Mouse (Mus musculus) kidney, postnatal 0 days (tissue): ENCODE measurements around the gene Mycbpap. TPM values are rescaled to one million over a fixed set of nuclear protein-coding genes. Genes with fewer than 3 reads are reported as not detected.

Experiments used
- ATAC-seq: fragments of 200-750 bp; cut with Nextera tagmentation; replicated peaks from 2 replicates; pipeline ENCODE4 v1.8.0; 2017; ENCODE audit warnings: low read depth, moderate number of reproducible peaks, moderate TSS enrichment, moderate library complexity; ENCODE audit not compliant: low FRiP score
- DNase-seq: peaks from one replicate; pipeline ENCODE4 v3.0.0-alpha.2; 2016; ENCODE audit warnings: low spot score
- H3K27ac ChIP-seq: fragments of 300-500 bp; sonication (generic); 2 replicates; pipeline ENCODE4 v1.5.1; 2014; ENCODE audit warnings: mild to moderate bottlenecking
- H3K27me3 ChIP-seq: fragments of 300-500 bp; sonication (generic); 2 replicates; pipeline ENCODE4 v1.6.1; 2014; ENCODE audit warnings: low read length, mixed read lengths; ENCODE audit not compliant: insufficient read depth
- H3K36me3 ChIP-seq: fragments of 300-500 bp; sonication (generic); 2 replicates; pipeline ENCODE4 v1.6.1; 2014; ENCODE audit warnings: low read length, mixed read lengths; ENCODE audit not compliant: insufficient read depth
- H3K4me1 ChIP-seq: fragments of 300-500 bp; sonication (generic); replicated peaks from 2 replicates; pipeline ENCODE4 v1.6.1; 2014; ENCODE audit warnings: antibody characterized with exemption, low read length, mixed read lengths; ENCODE audit not compliant: insufficient read depth
- H3K4me2 ChIP-seq: fragments of 300-500 bp; sonication (generic); 2 replicates; pipeline ENCODE4 v1.6.1; 2014; ENCODE audit warnings: mild to moderate bottlenecking, low read length, moderate library complexity, mixed read lengths
- H3K4me3 ChIP-seq: fragments of 300-500 bp; sonication (generic); replicated peaks from 2 replicates; pipeline ENCODE4 v1.5.1; 2014; ENCODE audit warnings: low read depth, low read length
- H3K9ac ChIP-seq: fragments of 300-500 bp; sonication (generic); 2 replicates; pipeline ENCODE4 v1.6.1; 2014; ENCODE audit warnings: low read depth, low read length
- H3K9me3 ChIP-seq: fragments of 300-500 bp; sonication (generic); replicated peaks from 2 replicates; pipeline ENCODE4 v1.6.1; 2016; ENCODE audit warnings: low read length, inconsistent platforms, mixed read lengths
- CTCF ChIP-seq: IDR thresholded peaks from 2 replicates; pipeline ENCODE4 v1.5.1; 2016; ENCODE audit warnings: antibody characterized with exemption, low read depth, mild to moderate bottlenecking, moderate library complexity
- WGBS: fragments of 180-500 bp; shearing (Covaris S2); extraction: QIAGEN DNeasy Blood & Tissue Kit; methylation state at CpG from one replicate; pipeline ENCODE4 v1.1.7; 2014; 5-methylcytosine and 5-hydroxymethylcytosine counted together
- polyA plus RNA-seq: library from polyadenylated mRNA; unstranded; fragments of >200 nt; fragmentation: Nextera tagmentation; extraction: Ambion mirVana; gene quantifications from 2 replicates; pipeline ENCODE4 v1.2.1, GENCODE M21; 2015

The Mycbpap gene
- polyA plus RNA-seq = 3.2 and 3.5 TPM in 2 replicates

- DNase-seq (peak; percentile 80), ATAC-seq (peak; percentile 55)
- H3K4me1 ChIP-seq = peaks cover 22% of the 10 kb centered on the region
- H3K4me2 ChIP-seq = peak within 1 kb of the TSS; percentile 91
- H3K27ac ChIP-seq = peak within 1 kb of the TSS; percentile 76
- H3K9ac ChIP-seq = peak within 1 kb of the TSS; percentile 62
- WGBS = under 1% methylated on average over 42 of the region's 42 CpGs
- H3K27me3 ChIP-seq = no peaks in the 10 kb centered on the region
- H3K9me3 ChIP-seq = no peaks in the 10 kb centered on the region
- peak; percentile 27; the same call in 1 of the 2 replicates for TF ChIP-seq CTCF
- H3K4me3 ChIP-seq = peak within 1 kb of the TSS; percentile 45
- no peaks in the 10 kb centered on the region for H3K36me3 ChIP-seq
Observed at GRCm38 (mm10) chr11:94521219-94521843, at the start of gene Mycbpap. Gene Mycbpap, minus strand, starts transcription at chr11:94521742.

GRCm38 (mm10) chr11:94570612-94571011 is 49.1 kb upstream of the Mycbpap start:
- no peak overlapping the region for H3K4me3 ChIP-seq
- no peaks in the 10 kb centered on the region for H3K36me3 ChIP-seq
- H3K27me3 ChIP-seq = no peaks in the 10 kb centered on the region
- ATAC-seq (no peak), DNase-seq (peak; percentile 56)
- no peak overlapping the region for H3K4me2 ChIP-seq
- H3K4me1 ChIP-seq = no peaks in the 10 kb centered on the region
- no peak overlapping the region for H3K9ac ChIP-seq
- H3K27ac ChIP-seq = peak overlapping the region; percentile 82
- 46% methylated on average over 9 of the region's 9 CpGs for WGBS
- H3K9me3 ChIP-seq = no peaks in the 10 kb centered on the region
- TF ChIP-seq CTCF = no peak

GRCm38 (mm10) chr11:94567326-94567725 is 45.8 kb upstream of the Mycbpap start:
- no peak overlapping the region for H3K27ac ChIP-seq
- DNase-seq (no peak), ATAC-seq (no peak)
- peaks cover 13% of the 10 kb centered on the region; the same call in 1 of the 2 replicates for H3K4me1 ChIP-seq
- H3K4me3 ChIP-seq = no peak overlapping the region
- 89% methylated on average over 7 of the region's 7 CpGs for WGBS
- no peaks in the 10 kb centered on the region for H3K9me3 ChIP-seq
- H3K9ac ChIP-seq = no peak overlapping the region
- TF ChIP-seq CTCF = no peak
- no peaks in the 10 kb centered on the region for H3K36me3 ChIP-seq
- H3K27me3 ChIP-seq = no peaks in the 10 kb centered on the region
- no peak overlapping the region for H3K4me2 ChIP-seq

GRCm38 (mm10) chr11:94566534-94566933 is 45.0 kb upstream of the Mycbpap start:
- no peak overlapping the region for H3K4me3 ChIP-seq
- H3K9me3 ChIP-seq = no peaks in the 10 kb centered on the region
- DNase-seq (no peak), ATAC-seq (no peak)
- H3K9ac ChIP-seq = no peak overlapping the region
- no peak overlapping the region for H3K4me2 ChIP-seq
- no peak overlapping the region for H3K27ac ChIP-seq
- no peak for TF ChIP-seq CTCF
- H3K4me1 ChIP-seq = peaks cover 13% of the 10 kb centered on the region; the same call in 1 of the 2 replicates
- no peaks in the 10 kb centered on the region for H3K36me3 ChIP-seq
- WGBS = 60% methylated on average over 6 of the region's 6 CpGs
- no peaks in the 10 kb centered on the region for H3K27me3 ChIP-seq

- Histone ChIP-seq H3K4me3 (no peak overlapping the region), H3K27me3 (no peaks in the 10 kb centered on the region), H3K4me1 (peaks cover 13% of the 10 kb centered on the region; the same call in 1 of the 2 replicates), H3K4me2 (peak overlapping the region; percentile 40), H3K36me3 (no peaks in the 10 kb centered on the region), H3K9ac (no peak overlapping the region), H3K27ac (no peak overlapping the region), H3K9me3 (no peaks in the 10 kb centered on the region)
- peak; percentile 40 for TF ChIP-seq CTCF
- ATAC-seq = no peak
- no peak for DNase-seq
- WGBS = 40% methylated on average over 16 of the region's 16 CpGs
Observed at GRCm38 (mm10) chr11:94565151-94565479, 43.6 kb upstream of the Mycbpap start.

- Histone ChIP-seq H3K27me3 (no peaks in the 10 kb centered on the region), H3K4me2 (peak within 1 kb of the TSS; percentile 40), H3K4me1 (peaks cover 13% of the 10 kb centered on the region; the same call in 1 of the 2 replicates), H3K4me3 (peak within 1 kb of the TSS; percentile 3), H3K27ac (no peak within 1 kb of the TSS), H3K9me3 (no peaks in the 10 kb centered on the region), H3K36me3 (no peaks in the 10 kb centered on the region), H3K9ac (peak within 1 kb of the TSS; percentile 36; the same call in 1 of the 2 replicates)
- ATAC-seq = peak; percentile 52; the same call in 1 of the 2 replicates
- peak; percentile 73 for DNase-seq
- WGBS = 12% methylated on average over 35 of the region's 35 CpGs
- peak; percentile 44; the same call in 1 of the 2 replicates for TF ChIP-seq CTCF
Observed at GRCm38 (mm10) chr11:94564437-94565150, 43.1 kb upstream of the Mycbpap start, which contains the start of gene Chad. Gene Chad, plus strand, starts transcription at chr11:94565047.
